Mouse (Mus musculus): ENCODE data around the gene Chst7. TPM values are rescaled to one million over a fixed set of nuclear protein-coding genes. Genes with fewer than 3 reads are reported as not detected.

The Chst7 gene
- polyA plus RNA-seq, 1 experiment, result 0.99 TPM

- 0 out of 2 replicates have a peak, but pooled peaks cover 2% of the 10 kb centered on the region for H3K27me3 ChIP-seq (ENCODE audit: control insufficient read depth, insufficient read depth, low read length, poor library complexity, severe bottlenecking)
- H3K36me3 ChIP-seq (ENCODE audit: control insufficient read depth, insufficient read depth, low read length, poor library complexity, severe bottlenecking), result no peaks in the 10 kb centered on the region
- TF ChIP-seq EP300 (IDR thresholded peaks at IDR 0.05; ENCODE audit: insufficient read depth, low read depth, low read length) (no peak), POLR2A (IDR thresholded peaks at IDR 0.05; ENCODE audit: insufficient read depth, low read length) (no peak), CTCF (IDR thresholded peaks at IDR 0.05; ENCODE audit: low read depth, low read length) (no peak)
- no peaks in the 10 kb centered on the region for H3K9me3 ChIP-seq (replicated peaks; ENCODE audit: control insufficient read depth, insufficient read depth, low read length, poor library complexity, severe bottlenecking)
- H3K4me3 ChIP-seq (ENCODE audit: low read depth, low read length), result no peak overlapping the region
- H3K4me1 ChIP-seq (ENCODE audit: control insufficient read depth, insufficient read depth, low read length), result no peaks in the 10 kb centered on the region
- no peak overlapping the region for H3K9ac ChIP-seq (ENCODE audit: low read depth, poor library complexity, severe bottlenecking)
- H3K27ac ChIP-seq (ENCODE audit: insufficient read depth, low read length), result no peak overlapping the region
Measured at GRCm38 (mm10) chrX:20061764-20062480, 2.6 kb downstream of the Chst7 start.

- H3K9ac ChIP-seq (ENCODE audit: low read depth, poor library complexity, severe bottlenecking), result no peak overlapping the region
- no peaks in the 10 kb centered on the region for H3K4me1 ChIP-seq (ENCODE audit: control insufficient read depth, insufficient read depth, low read length)
- no peaks in the 10 kb centered on the region for H3K9me3 ChIP-seq (replicated peaks; ENCODE audit: control insufficient read depth, insufficient read depth, low read length, poor library complexity, severe bottlenecking)
- no peaks in the 10 kb centered on the region for H3K36me3 ChIP-seq (ENCODE audit: control insufficient read depth, insufficient read depth, low read length, poor library complexity, severe bottlenecking)
- H3K4me3 ChIP-seq (ENCODE audit: low read depth, low read length), result no peak overlapping the region
- no peak overlapping the region for H3K27ac ChIP-seq (ENCODE audit: insufficient read depth, low read length)
- 0 out of 2 replicates have a peak, but pooled peaks cover 2% of the 10 kb centered on the region for H3K27me3 ChIP-seq (ENCODE audit: control insufficient read depth, insufficient read depth, low read length, poor library complexity, severe bottlenecking)
- TF ChIP-seq CTCF (IDR thresholded peaks at IDR 0.05; ENCODE audit: low read depth, low read length) (no peak), POLR2A (IDR thresholded peaks at IDR 0.05; ENCODE audit: insufficient read depth, low read length) (no peak), EP300 (IDR thresholded peaks at IDR 0.05; ENCODE audit: insufficient read depth, low read depth, low read length) (no peak)
Measured at GRCm38 (mm10) chrX:20066636-20067035, 7.3 kb downstream of the Chst7 start.

- no peak overlapping the region for H3K27ac ChIP-seq (ENCODE audit: insufficient read depth, low read length)
- TF ChIP-seq CTCF (IDR thresholded peaks at IDR 0.05; ENCODE audit: low read depth, low read length) (no peak), POLR2A (IDR thresholded peaks at IDR 0.05; ENCODE audit: insufficient read depth, low read length) (no peak), EP300 (IDR thresholded peaks at IDR 0.05; ENCODE audit: insufficient read depth, low read depth, low read length) (no peak)
- no peaks in the 10 kb centered on the region for H3K4me1 ChIP-seq (ENCODE audit: control insufficient read depth, insufficient read depth, low read length)
Measured at GRCm38 (mm10) chrX:20070196-20070595, 10.8 kb downstream of the Chst7 start.

GRCm38 (mm10) chrX:20117717-20118116 is 58.4 kb downstream of the Chst7 start:
- TF ChIP-seq EP300 (IDR thresholded peaks at IDR 0.05; ENCODE audit: insufficient read depth, low read depth, low read length) (no peak), POLR2A (IDR thresholded peaks at IDR 0.05; ENCODE audit: insufficient read depth, low read length) (no peak), CTCF (IDR thresholded peaks at IDR 0.05; ENCODE audit: low read depth, low read length) (no peak)
- Histone ChIP-seq H3K4me1 (ENCODE audit: control insufficient read depth, insufficient read depth, low read length) (no peaks in the 10 kb centered on the region), H3K27me3 (ENCODE audit: control insufficient read depth, insufficient read depth, low read length, poor library complexity, severe bottlenecking) (no peaks in the 10 kb centered on the region), H3K27ac (ENCODE audit: insufficient read depth, low read length) (no peak overlapping the region), H3K36me3 (ENCODE audit: control insufficient read depth, insufficient read depth, low read length, poor library complexity, severe bottlenecking) (no peaks in the 10 kb centered on the region), H3K9ac (ENCODE audit: low read depth, poor library complexity, severe bottlenecking) (no peak overlapping the region), H3K4me3 (ENCODE audit: low read depth, low read length) (no peak overlapping the region), H3K9me3 (replicated peaks; ENCODE audit: control insufficient read depth, insufficient read depth, low read length, poor library complexity, severe bottlenecking) (no peaks in the 10 kb centered on the region)

More at GRCm38 (mm10) chrX:20070196-20070595, 10.8 kb downstream of the Chst7 start:
- Histone ChIP-seq H3K4me3 (ENCODE audit: low read depth, low read length) (no peak overlapping the region), H3K9me3 (replicated peaks; ENCODE audit: control insufficient read depth, insufficient read depth, low read length, poor library complexity, severe bottlenecking) (no peaks in the 10 kb centered on the region), H3K36me3 (ENCODE audit: control insufficient read depth, insufficient read depth, low read length, poor library complexity, severe bottlenecking) (no peaks in the 10 kb centered on the region), H3K9ac (ENCODE audit: low read depth, poor library complexity, severe bottlenecking) (no peak overlapping the region), H3K27me3 (ENCODE audit: control insufficient read depth, insufficient read depth, low read length, poor library complexity, severe bottlenecking) (no peaks in the 10 kb centered on the region)

- Histone ChIP-seq H3K4me3 (ENCODE audit: low read depth, low read length) (no peak overlapping the region), H3K9ac (ENCODE audit: low read depth, poor library complexity, severe bottlenecking) (no peak overlapping the region), H3K27ac (ENCODE audit: insufficient read depth, low read length) (no peak overlapping the region), H3K36me3 (ENCODE audit: control insufficient read depth, insufficient read depth, low read length, poor library complexity, severe bottlenecking) (no peaks in the 10 kb centered on the region), H3K4me1 (ENCODE audit: control insufficient read depth, insufficient read depth, low read length) (no peaks in the 10 kb centered on the region), H3K9me3 (replicated peaks; ENCODE audit: control insufficient read depth, insufficient read depth, low read length, poor library complexity, severe bottlenecking) (no peaks in the 10 kb centered on the region), H3K27me3 (ENCODE audit: control insufficient read depth, insufficient read depth, low read length, poor library complexity, severe bottlenecking) (no peaks in the 10 kb centered on the region)
- TF ChIP-seq EP300 (IDR thresholded peaks at IDR 0.05; ENCODE audit: insufficient read depth, low read depth, low read length), result no peak
- no peak for TF ChIP-seq CTCF (IDR thresholded peaks at IDR 0.05; ENCODE audit: low read depth, low read length)
- TF ChIP-seq POLR2A (IDR thresholded peaks at IDR 0.05; ENCODE audit: insufficient read depth, low read length), result no peak
Measured at GRCm38 (mm10) chrX:20125481-20125880, 66.1 kb downstream of the Chst7 start.

- H3K27me3 ChIP-seq (ENCODE audit: control insufficient read depth, insufficient read depth, low read length, poor library complexity, severe bottlenecking), result no peaks in the 10 kb centered on the region
- no peak overlapping the region for H3K4me3 ChIP-seq (ENCODE audit: low read depth, low read length)
- no peaks in the 10 kb centered on the region for H3K4me1 ChIP-seq (ENCODE audit: control insufficient read depth, insufficient read depth, low read length)
- no peak overlapping the region for H3K27ac ChIP-seq (ENCODE audit: insufficient read depth, low read length)
- H3K9ac ChIP-seq (ENCODE audit: low read depth, poor library complexity, severe bottlenecking), result no peak overlapping the region
- TF ChIP-seq CTCF (IDR thresholded peaks at IDR 0.05; ENCODE audit: low read depth, low read length) (no peak), EP300 (IDR thresholded peaks at IDR 0.05; ENCODE audit: insufficient read depth, low read depth, low read length) (no peak), POLR2A (IDR thresholded peaks at IDR 0.05; ENCODE audit: insufficient read depth, low read length) (no peak)
- no peaks in the 10 kb centered on the region for H3K9me3 ChIP-seq (replicated peaks; ENCODE audit: control insufficient read depth, insufficient read depth, low read length, poor library complexity, severe bottlenecking)
- H3K36me3 ChIP-seq (ENCODE audit: control insufficient read depth, insufficient read depth, low read length, poor library complexity, severe bottlenecking), result no peaks in the 10 kb centered on the region
Measured at GRCm38 (mm10) chrX:20128951-20129350, 69.6 kb downstream of the Chst7 start.
